Mouse (Mus musculus) ES-E14 (cell line): ENCODE data around the gene Crym.

Experiments
- CHD2 ChIP-seq: IDR thresholded peaks from 2 replicates; pipeline ENCODE4 v1.6.1; 2014; ENCODE audit warnings: mild to moderate bottlenecking, low read depth, low read length, inconsistent platforms
- HCFC1 ChIP-seq: IDR thresholded peaks from 2 replicates; pipeline ENCODE4 v1.6.1; 2012; ENCODE audit warnings: low read length, inconsistent platforms, borderline replicate concordance; ENCODE audit not compliant: insufficient read depth
- MAFK ChIP-seq: IDR thresholded peaks from 2 replicates; pipeline ENCODE4 v1.6.1; 2014; ENCODE audit warnings: mild to moderate bottlenecking, low read depth, low read length, inconsistent platforms; ENCODE audit not compliant: insufficient read depth
- ZC3H11A ChIP-seq: IDR thresholded peaks from 2 replicates; pipeline ENCODE4 v1.6.1; 2012; ENCODE audit warnings: low read depth, mild to moderate bottlenecking, inconsistent platforms, low read length, borderline replicate concordance
- ZNF384 ChIP-seq: IDR thresholded peaks from 2 replicates; pipeline ENCODE4 v1.6.1; 2012; ENCODE audit warnings: low read depth, low read length, inconsistent platforms

DNA sequence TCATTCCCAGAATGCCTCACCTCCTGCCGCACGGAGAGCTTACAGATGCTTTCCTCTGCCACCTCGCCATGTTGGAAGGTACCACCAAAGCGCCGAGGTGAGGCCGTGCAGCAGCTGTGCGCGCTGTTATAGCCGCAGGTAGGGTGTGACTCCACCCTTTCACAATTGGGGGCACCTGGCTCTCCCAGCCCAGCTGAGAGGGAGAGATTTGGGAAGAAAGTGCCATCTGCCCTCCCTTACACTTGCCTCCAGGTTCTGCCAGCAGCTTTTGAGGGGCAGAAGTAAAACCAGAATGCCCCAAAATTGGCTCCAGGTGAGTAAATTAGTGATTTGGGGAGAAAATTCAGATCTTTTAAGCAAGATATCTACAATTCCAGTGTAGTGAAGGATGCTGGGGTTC lies 56.7 kb downstream of the Crym start, which contains the start of gene Zp2:
- no peak for TF ChIP-seq HCFC1
- TF ChIP-seq ZC3H11A: no peak
- no peak for TF ChIP-seq MAFK
- no peak for TF ChIP-seq ZNF384
- no peak for TF ChIP-seq CHD2
